Mouse (Mus musculus): Measurements from ENCODE around the gene Bri3. TPM values are rescaled to one million over a fixed set of nuclear protein-coding genes. Genes with fewer than 3 reads are reported as not detected.

Gene Bri3
- polyA plus RNA-seq (2016; fragmentation: Nextera tagmentation; extraction: Ambion mirVana) = 143 and 148 TPM in 2 replicates

DNA sequence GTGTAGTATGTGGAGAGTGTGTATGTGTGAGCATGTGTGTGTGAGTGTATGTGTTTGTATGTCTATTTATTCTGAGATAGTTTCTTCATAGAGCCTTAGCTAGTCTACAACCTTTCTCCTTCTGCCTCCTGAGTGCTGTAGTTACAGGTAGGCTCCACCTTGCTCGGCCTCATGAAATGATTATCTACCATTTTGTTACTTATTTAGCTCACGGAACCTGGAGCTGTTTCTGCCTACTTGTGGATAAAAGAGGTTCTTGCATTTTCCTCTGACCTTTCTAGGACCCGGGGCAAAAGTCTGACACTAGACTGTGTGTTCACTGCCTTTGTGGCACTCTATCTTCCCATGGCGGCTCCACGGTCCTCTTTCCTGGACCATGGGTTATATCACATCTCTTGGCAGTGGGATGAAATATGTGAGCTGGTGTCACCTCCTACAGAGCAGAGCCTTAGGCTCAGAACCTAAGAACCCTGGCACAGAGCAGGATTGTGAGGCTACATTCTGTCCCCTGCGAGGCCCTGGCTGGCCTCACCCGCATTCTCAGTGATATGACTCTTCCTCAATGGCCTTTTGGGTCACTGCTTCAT lies at the start of gene Bri3:
Bri3 (plus strand) TSS at position 537 of the 587 bp plus-strand sequence.
- Histone ChIP-seq H3K4me1 (replicated peaks) (peaks cover 8% of the 10 kb centered on the region), H3K36me3 (no peaks in the 10 kb centered on the region), H3K9ac (replicated peaks) (no peak within 1 kb of the TSS), H3K4me3 (replicated peaks) (no peak within 1 kb of the TSS), H3K4me2 (no peak within 1 kb of the TSS), H3K9me3 (no peaks in the 10 kb centered on the region), H3K27ac (no peak within 1 kb of the TSS), H3K27me3 (no peaks in the 10 kb centered on the region)
- WGBS = 85% methylated on average over 7 of the region's 7 CpGs
- no peak for ATAC-seq (ENCODE audit: insufficient number of reproducible peaks, insufficient read depth, low FRiP score, low TSS enrichment, low read depth)

DNA sequence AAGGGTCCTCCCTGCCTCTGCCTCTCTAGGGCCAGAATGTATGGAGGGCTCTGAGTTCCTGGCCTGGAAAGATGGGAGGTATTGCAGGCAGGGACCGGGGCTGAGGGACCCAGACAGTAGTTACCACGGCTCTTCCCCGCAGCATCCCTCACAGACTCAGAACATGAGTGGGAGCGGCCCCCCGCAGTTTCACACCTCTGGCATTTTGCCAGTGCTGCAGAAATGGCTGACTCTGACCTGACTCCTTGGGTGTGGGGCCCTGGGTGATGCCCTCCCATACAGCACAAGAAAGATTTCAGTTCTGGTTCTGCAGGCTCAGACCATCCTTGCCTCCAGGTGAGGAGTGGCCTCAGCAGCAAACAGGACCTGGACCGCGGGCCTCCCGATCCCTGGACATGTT lies 48.7 kb upstream of the Bri3 start:
- no peak for ATAC-seq (ENCODE audit: insufficient number of reproducible peaks, insufficient read depth, low FRiP score, low TSS enrichment, low read depth)

DNA sequence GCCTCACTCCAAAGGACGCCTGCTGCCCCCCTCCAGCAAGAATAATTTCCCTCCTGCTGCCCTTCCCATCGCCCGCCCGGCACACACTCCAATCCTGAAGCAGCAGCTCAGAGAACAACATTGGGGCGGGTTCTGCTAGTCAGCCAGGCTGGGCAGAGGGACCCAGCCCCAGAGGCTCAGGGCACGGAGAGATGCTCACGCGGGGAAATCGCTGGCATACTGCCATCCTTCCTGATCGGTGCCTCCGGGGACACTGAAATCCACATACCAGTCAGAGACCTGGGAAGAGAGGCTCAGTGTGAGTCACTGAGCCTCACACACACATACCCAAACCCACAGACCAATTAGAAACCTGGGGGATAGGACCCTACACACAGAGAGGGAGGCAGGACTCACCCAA lies 43.6 kb upstream of the Bri3 start:
- 91% methylated on average over 11 of the region's 11 CpGs for WGBS
- no peak overlapping the region for H3K4me3 ChIP-seq (replicated peaks)
- no peaks in the 10 kb centered on the region for H3K4me1 ChIP-seq (replicated peaks)
- no peak overlapping the region for H3K4me2 ChIP-seq
- H3K27ac ChIP-seq = no peak overlapping the region
- ATAC-seq (ENCODE audit: insufficient number of reproducible peaks, insufficient read depth, low FRiP score, low TSS enrichment, low read depth) = no peak
- no peaks in the 10 kb centered on the region for H3K27me3 ChIP-seq
- H3K9me3 ChIP-seq = peaks cover 7% of the 10 kb centered on the region
- peaks cover 63% of the 10 kb centered on the region for H3K36me3 ChIP-seq
- H3K9ac ChIP-seq (replicated peaks) = no peak overlapping the region

More for the DNA sequence above, 48.7 kb upstream of the Bri3 start:
- H3K27ac ChIP-seq = no peak overlapping the region
- WGBS = 87% methylated on average over 8 of the region's 8 CpGs
- H3K4me2 ChIP-seq = no peak overlapping the region
- H3K9me3 ChIP-seq = no peaks in the 10 kb centered on the region
- H3K4me1 ChIP-seq (replicated peaks) = peaks cover 9% of the 10 kb centered on the region; the same call in 1 of the 2 replicates
- H3K36me3 ChIP-seq = peaks cover 26% of the 10 kb centered on the region; the same call in 1 of the 2 replicates
- H3K4me3 ChIP-seq (replicated peaks) = no peak overlapping the region
- H3K9ac ChIP-seq (replicated peaks) = no peak overlapping the region
- H3K27me3 ChIP-seq = no peaks in the 10 kb centered on the region

DNA sequence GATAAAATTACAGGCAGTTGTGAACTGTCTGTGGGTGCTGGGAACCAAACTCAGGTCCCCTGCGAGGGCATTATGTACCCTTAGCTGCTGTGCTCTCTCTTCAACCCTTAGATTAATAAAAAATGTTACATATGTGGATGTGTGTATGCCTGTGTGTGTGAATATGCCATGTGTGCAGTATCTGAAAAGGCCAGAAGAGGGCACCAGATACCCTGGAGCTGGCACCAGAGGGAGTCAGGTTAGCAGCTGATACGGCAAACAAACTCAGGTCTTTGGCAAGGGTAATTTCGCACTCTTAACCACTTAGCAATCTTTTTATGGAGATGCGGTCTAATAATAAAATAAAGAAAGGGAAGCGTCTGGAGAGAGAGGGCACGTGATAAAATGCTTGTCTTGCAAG lies 41.8 kb upstream of the Bri3 start:
- no peaks in the 10 kb centered on the region for H3K4me1 ChIP-seq (replicated peaks)
- no peaks in the 10 kb centered on the region for H3K27me3 ChIP-seq
- no peak overlapping the region for H3K27ac ChIP-seq
- no peak overlapping the region for H3K4me3 ChIP-seq (replicated peaks)
- H3K9ac ChIP-seq (replicated peaks) = no peak overlapping the region
- no peak overlapping the region for H3K4me2 ChIP-seq
- ATAC-seq (ENCODE audit: insufficient number of reproducible peaks, insufficient read depth, low FRiP score, low TSS enrichment, low read depth) = no peak
- H3K9me3 ChIP-seq = peaks cover 7% of the 10 kb centered on the region
- H3K36me3 ChIP-seq = peaks cover 75% of the 10 kb centered on the region
- 94% methylated on average over 6 of the region's 6 CpGs for WGBS

DNA sequence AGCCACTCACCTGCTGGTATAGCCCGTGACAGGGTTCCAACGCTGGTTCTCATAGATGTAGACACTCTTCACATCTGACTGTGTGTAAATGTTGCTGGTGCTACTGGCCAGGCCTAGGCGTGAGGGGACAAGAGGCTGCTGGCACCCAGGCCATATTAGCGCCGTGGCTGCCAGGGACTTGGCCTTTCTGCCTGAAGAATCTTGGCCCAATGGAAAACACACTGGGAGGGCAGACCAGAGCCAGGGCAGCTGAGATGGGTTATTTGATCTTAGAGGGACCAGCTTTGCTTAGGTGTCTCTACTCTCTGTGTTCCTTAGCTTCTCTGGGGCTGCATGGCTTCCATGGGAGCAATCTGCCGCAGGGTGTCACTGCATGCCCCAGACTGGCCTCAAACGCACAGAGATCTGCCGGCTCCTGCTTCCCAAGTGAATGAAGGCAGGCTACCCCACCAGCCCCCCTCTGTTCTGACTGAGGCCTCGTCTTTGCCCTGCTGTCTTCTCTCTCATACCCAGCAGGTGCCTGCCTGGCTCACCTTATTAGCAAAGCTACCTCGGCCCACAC lies 40.8 kb upstream of the Bri3 start:
- no peaks in the 10 kb centered on the region for H3K27me3 ChIP-seq

DNA sequence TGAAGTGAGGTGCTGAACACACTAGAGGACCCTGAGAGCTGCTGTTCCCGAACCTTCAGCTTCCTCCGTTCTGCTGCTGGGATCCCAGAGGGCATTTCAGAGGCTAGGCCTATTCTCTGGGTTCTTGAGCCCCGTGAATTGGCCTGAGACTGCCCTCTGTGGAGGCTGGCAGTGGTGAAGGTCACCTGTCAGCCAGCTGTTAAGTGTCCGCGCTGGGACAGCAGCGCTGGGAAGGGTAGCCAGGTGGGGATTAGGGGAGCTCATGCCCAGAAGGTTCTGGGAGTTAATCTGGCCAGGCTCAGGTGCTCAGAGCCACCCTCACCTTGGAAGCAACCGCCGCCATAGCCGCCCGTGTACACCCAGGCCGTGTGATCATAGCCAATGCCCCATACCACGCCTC lies 39.9 kb upstream of the Bri3 start:
- ATAC-seq (ENCODE audit: insufficient number of reproducible peaks, insufficient read depth, low FRiP score, low TSS enrichment, low read depth) = no peak
- 88% methylated on average over 12 of the region's 12 CpGs for WGBS
- Histone ChIP-seq H3K4me3 (replicated peaks) (no peak overlapping the region), H3K36me3 (peaks cover 70% of the 10 kb centered on the region), H3K27ac (no peak overlapping the region), H3K4me2 (no peak overlapping the region), H3K27me3 (no peaks in the 10 kb centered on the region), H3K4me1 (replicated peaks) (no peaks in the 10 kb centered on the region), H3K9me3 (peaks cover 7% of the 10 kb centered on the region), H3K9ac (replicated peaks) (no peak overlapping the region)

More for the DNA sequence above, 40.8 kb upstream of the Bri3 start:
- Histone ChIP-seq H3K4me2 (no peak overlapping the region), H3K9ac (replicated peaks) (no peak overlapping the region), H3K4me1 (replicated peaks) (no peaks in the 10 kb centered on the region), H3K4me3 (replicated peaks) (no peak overlapping the region), H3K36me3 (peaks cover 73% of the 10 kb centered on the region), H3K27ac (no peak overlapping the region), H3K9me3 (peaks cover 7% of the 10 kb centered on the region)
- ATAC-seq (ENCODE audit: insufficient number of reproducible peaks, insufficient read depth, low FRiP score, low TSS enrichment, low read depth) = no peak
- WGBS = 91% methylated on average over 10 of the region's 10 CpGs

DNA sequence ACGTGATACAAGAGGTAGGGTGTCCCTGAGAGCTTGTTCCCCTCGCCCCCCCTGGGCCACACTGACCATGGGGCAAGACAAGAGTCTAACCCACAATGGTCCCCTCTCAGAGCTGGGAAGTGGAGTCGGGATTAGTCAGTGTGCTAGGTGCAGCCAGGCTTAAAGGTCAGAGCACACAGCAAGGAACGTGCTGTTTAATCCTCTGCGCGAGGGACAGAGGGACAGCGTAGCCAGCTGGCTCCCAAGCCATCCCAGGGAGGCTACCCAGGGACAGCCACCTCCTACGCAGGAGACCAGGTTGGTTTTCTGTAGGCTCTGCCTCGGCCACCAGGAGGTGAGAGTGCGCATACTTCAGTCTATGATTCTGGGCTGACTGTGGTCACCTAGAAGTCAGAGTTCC lies 39.3 kb upstream of the Bri3 start:
- Histone ChIP-seq H3K4me2 (no peak overlapping the region), H3K9ac (replicated peaks) (no peak overlapping the region), H3K4me1 (replicated peaks) (no peaks in the 10 kb centered on the region), H3K36me3 (peaks cover 72% of the 10 kb centered on the region), H3K9me3 (peaks cover 7% of the 10 kb centered on the region), H3K4me3 (replicated peaks) (no peak overlapping the region), H3K27me3 (no peaks in the 10 kb centered on the region), H3K27ac (no peak overlapping the region)
- no peak for ATAC-seq (ENCODE audit: insufficient number of reproducible peaks, insufficient read depth, low FRiP score, low TSS enrichment, low read depth)
- 83% methylated on average over 10 of the region's 10 CpGs for WGBS

DNA sequence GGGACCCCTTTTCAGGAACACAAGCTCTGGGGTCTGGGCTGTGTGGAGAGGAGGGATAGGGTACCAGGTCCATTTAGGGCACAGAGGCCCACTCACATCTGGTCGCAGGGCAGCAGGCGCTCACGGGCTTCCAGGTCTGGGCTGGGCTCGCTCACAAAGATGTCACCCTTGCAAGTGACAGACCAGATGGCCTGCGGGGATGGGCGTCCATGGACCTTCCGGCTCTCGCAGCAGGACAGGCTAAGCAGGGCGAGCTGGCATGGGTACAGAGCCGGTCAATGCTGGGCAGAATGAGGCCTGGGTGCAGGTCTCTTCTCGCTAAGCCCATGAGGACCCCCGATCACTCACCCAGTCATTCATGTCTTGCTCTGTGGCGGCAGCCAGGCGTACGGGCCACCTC lies 38.2 kb upstream of the Bri3 start:
- Histone ChIP-seq H3K4me2 (no peak overlapping the region), H3K4me1 (replicated peaks) (no peaks in the 10 kb centered on the region), H3K27me3 (no peaks in the 10 kb centered on the region), H3K9me3 (peaks cover 7% of the 10 kb centered on the region), H3K27ac (no peak overlapping the region), H3K4me3 (replicated peaks) (no peak overlapping the region), H3K9ac (replicated peaks) (no peak overlapping the region), H3K36me3 (peaks cover 72% of the 10 kb centered on the region)
- no peak for ATAC-seq (ENCODE audit: insufficient number of reproducible peaks, insufficient read depth, low FRiP score, low TSS enrichment, low read depth)
- 97% methylated on average over 15 of the region's 15 CpGs for WGBS

DNA sequence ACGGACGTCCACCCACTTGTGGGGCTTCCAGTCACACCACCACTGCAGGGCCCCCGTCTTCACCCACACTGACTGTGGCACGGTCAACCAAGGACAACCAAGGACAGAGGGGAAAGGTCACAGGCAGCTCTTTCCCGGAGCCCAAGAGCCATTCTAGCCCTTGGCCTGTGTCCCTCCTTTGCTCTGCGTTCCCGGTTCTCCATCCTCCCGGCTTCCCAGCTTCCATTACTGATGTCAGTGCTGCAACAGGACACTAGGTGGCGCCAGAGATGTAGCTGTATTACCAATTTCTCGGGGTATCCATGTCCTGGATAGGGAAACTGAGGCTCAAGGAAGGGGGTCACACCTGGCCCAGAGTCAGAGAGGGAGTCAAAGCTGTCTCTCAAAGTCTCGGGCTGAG lies 36.8 kb upstream of the Bri3 start:
- Histone ChIP-seq H3K27ac (no peak overlapping the region), H3K4me2 (no peak overlapping the region), H3K4me1 (replicated peaks) (no peaks in the 10 kb centered on the region), H3K27me3 (no peaks in the 10 kb centered on the region), H3K9me3 (peaks cover 3% of the 10 kb centered on the region), H3K4me3 (replicated peaks) (no peak overlapping the region), H3K9ac (replicated peaks) (no peak overlapping the region), H3K36me3 (peaks cover 78% of the 10 kb centered on the region)
- ATAC-seq (ENCODE audit: insufficient number of reproducible peaks, insufficient read depth, low FRiP score, low TSS enrichment, low read depth) = no peak
- WGBS = 49% methylated on average over 11 of the region's 11 CpGs

DNA sequence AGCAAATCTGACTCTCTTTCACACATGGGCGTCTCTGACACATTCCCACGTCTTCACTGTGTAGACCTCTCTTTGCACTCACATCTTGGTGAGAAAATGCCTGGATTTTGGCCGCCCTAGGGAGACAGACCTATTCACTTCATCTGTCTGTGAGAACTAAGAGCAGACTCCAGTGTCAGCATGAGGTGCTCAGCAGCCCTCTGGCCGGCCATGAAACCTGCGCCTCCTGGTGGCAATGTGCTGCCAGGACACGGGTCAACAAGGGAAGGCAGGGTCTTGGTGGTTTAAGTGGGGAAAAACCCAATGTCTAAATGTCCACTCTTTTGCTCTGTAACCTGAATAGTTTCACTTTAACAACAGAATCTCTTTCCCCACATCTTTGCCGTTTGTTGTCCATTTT lies 29.8 kb upstream of the Bri3 start:
- H3K9me3 ChIP-seq = no peaks in the 10 kb centered on the region
- H3K27me3 ChIP-seq = no peaks in the 10 kb centered on the region
- H3K27ac ChIP-seq = no peak overlapping the region
- ATAC-seq (ENCODE audit: insufficient number of reproducible peaks, insufficient read depth, low FRiP score, low TSS enrichment, low read depth) = no peak
- no peaks in the 10 kb centered on the region for H3K4me1 ChIP-seq (replicated peaks)
- no peak overlapping the region for H3K9ac ChIP-seq (replicated peaks)
- 30% methylated on average over 7 of the region's 7 CpGs for WGBS
- H3K36me3 ChIP-seq = peaks cover 50% of the 10 kb centered on the region
- no peak overlapping the region for H3K4me2 ChIP-seq
- no peak overlapping the region for H3K4me3 ChIP-seq (replicated peaks)

DNA sequence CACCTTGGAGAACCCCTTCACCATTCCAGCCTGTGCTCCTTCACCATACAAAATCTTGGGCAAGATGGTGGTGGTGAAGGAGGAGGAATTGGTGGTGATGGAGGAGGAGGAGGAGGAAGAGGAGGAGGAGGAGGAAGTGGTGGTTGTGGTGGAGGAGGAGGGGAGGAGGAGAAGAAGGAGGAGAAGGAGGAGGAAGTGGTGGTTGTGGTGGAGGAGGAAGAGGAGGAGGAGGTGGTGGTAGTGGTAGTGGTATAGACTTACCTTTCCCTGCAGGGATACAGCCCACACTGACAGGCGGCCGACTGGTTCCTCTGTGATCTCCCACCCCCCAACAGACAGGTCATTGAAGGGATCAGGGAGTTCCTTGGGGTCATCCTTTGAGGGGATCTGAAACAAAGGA lies 28.2 kb upstream of the Bri3 start:
- Histone ChIP-seq H3K4me1 (replicated peaks) (no peaks in the 10 kb centered on the region), H3K27me3 (no peaks in the 10 kb centered on the region), H3K9me3 (no peaks in the 10 kb centered on the region), H3K4me3 (replicated peaks) (no peak overlapping the region), H3K36me3 (peaks cover 35% of the 10 kb centered on the region), H3K9ac (replicated peaks) (no peak overlapping the region), H3K4me2 (no peak overlapping the region), H3K27ac (no peak overlapping the region)
- ATAC-seq (ENCODE audit: insufficient number of reproducible peaks, insufficient read depth, low FRiP score, low TSS enrichment, low read depth) = no peak
- WGBS = 91% methylated on average over 2 of the region's 2 CpGs

DNA sequence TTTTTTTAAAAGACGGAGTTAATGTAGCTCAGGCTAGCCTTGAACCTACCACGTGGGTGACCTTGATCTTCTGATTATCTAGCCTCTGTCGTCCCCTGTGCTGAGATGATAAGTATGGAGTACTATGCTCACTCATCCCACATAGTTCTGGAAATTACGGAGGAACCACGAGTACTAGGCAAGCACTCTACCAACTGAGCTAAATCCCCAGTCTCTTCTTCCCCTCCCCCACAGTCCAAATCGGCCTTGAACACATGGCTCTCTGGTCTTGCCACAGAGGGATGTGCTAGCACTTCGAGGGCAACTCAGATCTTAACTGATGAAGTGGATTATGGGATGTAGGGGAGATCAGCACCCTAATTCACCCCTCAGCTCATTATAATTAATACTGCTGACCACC lies 26.2 kb upstream of the Bri3 start:
- Histone ChIP-seq H3K27me3 (no peaks in the 10 kb centered on the region), H3K4me1 (replicated peaks) (peaks cover 17% of the 10 kb centered on the region), H3K36me3 (peaks cover 16% of the 10 kb centered on the region), H3K4me2 (no peak overlapping the region), H3K9ac (replicated peaks) (no peak overlapping the region), H3K4me3 (replicated peaks) (no peak overlapping the region), H3K27ac (no peak overlapping the region), H3K9me3 (no peaks in the 10 kb centered on the region)
- no peak for ATAC-seq (ENCODE audit: insufficient number of reproducible peaks, insufficient read depth, low FRiP score, low TSS enrichment, low read depth)
- 87% methylated on average over 7 of the region's 7 CpGs for WGBS

Measured in limb, embryonic 12.5 days (tissue).